Mouse (Mus musculus): ENCODE measurements around the gene Hunk. TPM values are rescaled to one million over a fixed set of nuclear protein-coding genes. Genes with fewer than 3 reads are reported as not detected.

Hunk gene
- total and polyA plus RNA-seq, 3 experiments = 0.01 TPM; not detected in 2

GRCm38 (mm10) chr16:90385326-90385687 lies 506 bp upstream of the Hunk start:
- Histone ChIP-seq H3K4me1 (ENCODE audit: control insufficient read depth in 1 of 2, insufficient read depth in 2 of 2, low read length in 2 of 2) (no peaks in the 10 kb centered on the region), H3K36me3 (ENCODE audit: control insufficient read depth in 1 of 2, insufficient read depth in 2 of 2, low read length in 2 of 2) (no peaks in the 10 kb centered on the region), H3K27ac (ENCODE audit: control insufficient read depth, low read depth, low read length) (no peak overlapping the region), H3K9ac (ENCODE audit: control insufficient read depth, low read depth, low read length, poor library complexity, severe bottlenecking) (no peak overlapping the region), H3K79me2 (ENCODE audit: control insufficient read depth, insufficient read depth, low read length, poor library complexity) (no peaks in the 10 kb centered on the region), H3K4me3 (ENCODE audit: control insufficient read depth in 1 of 2, insufficient read depth in 1 of 2, low read depth in 2 of 2, low read length in 2 of 2) (no peak overlapping the region), H3K9me3 (replicated peaks; ENCODE audit: insufficient read depth, low read length) (no peaks in the 10 kb centered on the region), H3K27me3 (ENCODE audit: control insufficient read depth in 1 of 2, insufficient read depth in 2 of 2, low read length in 2 of 2) (no peaks in the 10 kb centered on the region)
- DNase-seq (ENCODE audit: low read depth, low spot score) = no peak
- no peak for TF ChIP-seq RCOR1 (IDR thresholded peaks at IDR 0.05; ENCODE audit: low read depth, low read length)
- no peak for TF ChIP-seq ELF1 (IDR thresholded peaks at IDR 0.05; ENCODE audit: low read depth, low read length)
- no peak for TF ChIP-seq ZNF384 (IDR thresholded peaks at IDR 0.05; ENCODE audit: low read depth, low read length)
- no peak for TF ChIP-seq CHD2 (IDR thresholded peaks at IDR 0.05; ENCODE audit: low read length)
- TF ChIP-seq E2F4 (IDR thresholded peaks at IDR 0.05; ENCODE audit: borderline replicate concordance, low read depth, low read length) = no peak

- Histone ChIP-seq H3K9ac (ENCODE audit: control insufficient read depth, low read depth, low read length, poor library complexity, severe bottlenecking) (no peak overlapping the region), H3K27ac (ENCODE audit: control insufficient read depth, low read depth, low read length) (no peak overlapping the region), H3K79me2 (ENCODE audit: control insufficient read depth, insufficient read depth, low read length, poor library complexity) (no peaks in the 10 kb centered on the region), H3K9me3 (replicated peaks; ENCODE audit: insufficient read depth, low read length) (no peaks in the 10 kb centered on the region), H3K27me3 (ENCODE audit: control insufficient read depth in 1 of 2, insufficient read depth in 2 of 2, low read length in 2 of 2) (no peaks in the 10 kb centered on the region), H3K4me3 (ENCODE audit: control insufficient read depth in 1 of 2, insufficient read depth in 1 of 2, low read depth in 2 of 2, low read length in 2 of 2) (no peak overlapping the region), H3K4me1 (ENCODE audit: control insufficient read depth in 1 of 2, insufficient read depth in 2 of 2, low read length in 2 of 2) (no peaks in the 10 kb centered on the region), H3K36me3 (ENCODE audit: control insufficient read depth in 1 of 2, insufficient read depth in 2 of 2, low read length in 2 of 2) (no peaks in the 10 kb centered on the region)
- no peak for DNase-seq (ENCODE audit: low read depth, low spot score)
- TF ChIP-seq ZC3H11A (IDR thresholded peaks at IDR 0.05; ENCODE audit: low read depth, low read length) (no peak), ZKSCAN1 (IDR thresholded peaks at IDR 0.05; ENCODE audit: low read depth, low read length) (no peak), MAZ (IDR thresholded peaks at IDR 0.05; ENCODE audit: low read depth, low read length) (no peak), RAD21 (IDR thresholded peaks at IDR 0.05; ENCODE audit: low read depth, low read length) (no peak), JUND (IDR thresholded peaks at IDR 0.05; ENCODE audit: low read depth, low read length) (no peak), MYB (IDR thresholded peaks at IDR 0.05; ENCODE audit: low read depth, low read length) (no peak), POLR2AphosphoS5 (IDR thresholded peaks at IDR 0.05; ENCODE audit: borderline replicate concordance, low read depth, low read length) (no peak), POLR2A (IDR thresholded peaks at IDR 0.05; ENCODE audit: control insufficient read depth in 1 of 2, insufficient read depth in 1 of 2, low read depth in 1 of 2, low read length in 2 of 2, poor library complexity in 1 of 2) (no peak)
Observed at GRCm38 (mm10) chr16:90386514-90387160, 824 bp downstream of the Hunk start.

- Histone ChIP-seq H3K27ac (ENCODE audit: control insufficient read depth, low read depth, low read length) (no peak overlapping the region), H3K9me3 (replicated peaks; ENCODE audit: insufficient read depth, low read length) (no peaks in the 10 kb centered on the region), H3K4me3 (ENCODE audit: control insufficient read depth in 1 of 2, insufficient read depth in 1 of 2, low read depth in 2 of 2, low read length in 2 of 2) (no peak overlapping the region), H3K4me1 (ENCODE audit: control insufficient read depth in 1 of 2, insufficient read depth in 2 of 2, low read length in 2 of 2) (no peaks in the 10 kb centered on the region), H3K9ac (ENCODE audit: control insufficient read depth, low read depth, low read length, poor library complexity, severe bottlenecking) (no peak overlapping the region), H3K79me2 (ENCODE audit: control insufficient read depth, insufficient read depth, low read length, poor library complexity) (no peaks in the 10 kb centered on the region), H3K27me3 (ENCODE audit: control insufficient read depth in 1 of 2, insufficient read depth in 2 of 2, low read length in 2 of 2) (no peaks in the 10 kb centered on the region), H3K36me3 (ENCODE audit: control insufficient read depth in 1 of 2, insufficient read depth in 2 of 2, low read length in 2 of 2) (no peaks in the 10 kb centered on the region)
- DNase-seq (ENCODE audit: low read depth, low spot score) = no peak
- TF ChIP-seq POLR2AphosphoS2 (IDR thresholded peaks at IDR 0.05; ENCODE audit: low read length) (no peak), USF2 (IDR thresholded peaks at IDR 0.05; ENCODE audit: borderline replicate concordance in 1 of 2, insufficient read depth in 1 of 2, low read depth in 1 of 2, low read length in 2 of 2) (no peak), RCOR1 (IDR thresholded peaks at IDR 0.05; ENCODE audit: low read depth, low read length) (no peak), MAZ (IDR thresholded peaks at IDR 0.05; ENCODE audit: low read depth, low read length) (no peak), ELF1 (IDR thresholded peaks at IDR 0.05; ENCODE audit: low read depth, low read length) (no peak), NELFE (IDR thresholded peaks at IDR 0.05; ENCODE audit: low read depth, low read length) (no peak), MXI1 (IDR thresholded peaks at IDR 0.05; ENCODE audit: low read depth, low read length) (no peak), MEF2A (IDR thresholded peaks at IDR 0.05; ENCODE audit: extremely low read depth, insufficient replicate concordance, low read depth, low read length, poor library complexity, severe bottlenecking) (no peak), NRF1 (IDR thresholded peaks at IDR 0.05; ENCODE audit: insufficient read depth, low read depth, low read length, poor library complexity, severe bottlenecking) (no peak), GABPA (IDR thresholded peaks at IDR 0.05; ENCODE audit: low read depth, low read length) (no peak), KAT2A (conservative IDR thresholded peaks at IDR 0.05; ENCODE audit: low read depth, low read length) (no peak), GATA1 (IDR thresholded peaks at IDR 0.05; ENCODE audit: low read depth, low read length) (no peak), ETS1 (IDR thresholded peaks at IDR 0.05; ENCODE audit: low read depth, low read length) (no peak), TCF12 (IDR thresholded peaks at IDR 0.05; ENCODE audit: low read depth, low read length) (no peak), CTCF (IDR thresholded peaks at IDR 0.05 in 2 of 3, conservative IDR thresholded peaks at IDR 0.05 in 1 of 3; ENCODE audit: control insufficient read depth in 1 of 3, insufficient read depth in 1 of 3, low read depth in 2 of 3, low read length in 3 of 3, poor library complexity in 1 of 3, severe bottlenecking in 1 of 3) (no peak), POLR2A (IDR thresholded peaks at IDR 0.05; ENCODE audit: control insufficient read depth in 1 of 2, insufficient read depth in 1 of 2, low read depth in 1 of 2, low read length in 2 of 2, poor library complexity in 1 of 2) (no peak)
Observed at GRCm38 (mm10) chr16:90387161-90387671, 1.4 kb downstream of the Hunk start.

Data from MEL (cell line).